Mouse (Mus musculus) layer of hippocampus, adult 11-12 months (tissue): ENCODE data around the gene Fndc11.

Experiments used
- DNase-seq: peaks from one replicate; pipeline ENCODE4 v3.0.0; 2022; ENCODE audit warnings: low spot score

The Fndc11 gene

DNA sequence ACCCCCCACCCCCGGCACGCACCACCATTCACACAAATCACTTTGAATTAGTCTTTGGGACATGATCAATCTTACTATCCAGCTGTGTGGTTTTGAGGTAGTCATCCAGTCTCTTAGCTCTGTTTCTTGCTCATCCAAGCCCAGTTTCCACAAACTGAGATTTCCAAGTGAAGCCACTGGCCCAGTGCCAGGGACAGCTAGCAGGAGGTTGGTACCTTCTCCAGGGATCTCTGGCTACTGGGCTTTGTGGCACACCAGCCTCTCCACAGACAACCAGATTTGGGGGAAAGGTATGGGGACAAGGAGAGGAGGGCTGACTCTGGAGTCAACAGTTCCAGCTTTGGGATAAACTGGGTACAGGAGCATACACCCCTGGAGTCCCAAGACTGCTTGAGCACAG lies 548 bp downstream of the Fndc11 start:
- no peak for DNase-seq

GRCm38 (mm10) chr2:181224994-181225393 lies 5.2 kb downstream of the Fndc11 start:
- no peak for DNase-seq

DNA sequence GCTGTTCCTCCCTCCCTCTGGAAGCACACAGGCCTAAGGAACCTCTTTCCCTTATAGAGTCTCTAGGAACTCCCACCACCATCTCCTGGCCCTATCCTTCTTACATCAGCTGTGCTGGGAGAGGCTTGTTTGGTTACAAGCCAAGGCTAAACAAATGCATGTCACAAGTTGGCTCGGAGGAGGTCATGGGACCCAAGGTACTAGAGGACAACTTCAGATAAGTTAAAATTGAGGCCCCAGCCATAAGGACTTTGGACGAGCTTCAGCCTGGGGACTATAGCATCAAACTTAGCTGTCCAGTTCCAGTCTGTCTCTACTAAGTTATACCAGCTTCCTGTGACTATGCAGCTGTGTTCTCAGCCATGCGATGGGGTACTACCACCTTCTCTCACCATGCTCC lies 7.3 kb downstream of the Fndc11 start:
- no peak for DNase-seq

DNA sequence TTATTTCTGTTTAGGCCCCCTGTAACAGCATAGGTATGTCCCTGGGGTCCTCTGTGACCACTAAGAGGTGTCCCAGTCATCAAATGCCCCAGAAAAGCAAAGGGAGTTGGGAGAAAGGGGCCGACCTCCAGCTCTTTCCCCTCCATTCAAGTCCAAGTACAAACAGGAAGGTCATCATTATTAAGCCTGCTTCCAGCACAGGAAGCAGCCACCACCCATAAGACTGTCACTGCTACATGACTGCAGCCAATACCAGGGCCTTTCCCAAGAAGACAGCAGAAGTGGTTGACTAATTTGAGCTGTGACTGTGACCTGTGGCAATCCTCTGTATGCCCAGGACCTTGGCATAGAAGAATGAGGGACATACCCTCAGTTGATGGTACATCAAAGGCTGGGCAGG lies 8.5 kb downstream of the Fndc11 start:
- no peak for DNase-seq

DNA sequence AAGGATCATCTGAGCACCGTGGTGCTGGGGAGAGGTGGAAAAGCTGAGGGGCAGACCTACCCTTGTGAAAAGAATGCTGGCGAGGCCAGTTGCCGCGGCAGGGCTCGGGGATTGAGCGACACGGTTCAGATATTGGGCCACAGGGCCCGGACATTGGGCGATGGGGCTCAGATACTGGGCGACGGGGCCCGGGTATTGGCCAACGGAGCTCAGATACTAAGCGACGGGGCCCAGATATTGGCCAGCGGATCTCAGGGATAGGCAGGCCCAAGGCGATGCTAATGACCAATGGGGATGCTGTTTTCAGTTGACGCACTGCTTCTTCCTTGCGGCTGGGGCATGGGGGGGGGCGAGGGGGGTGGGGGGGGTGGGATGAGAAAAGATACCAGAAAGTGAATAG lies 11.4 kb downstream of the Fndc11 start:
- DNase-seq, result no peak

DNA sequence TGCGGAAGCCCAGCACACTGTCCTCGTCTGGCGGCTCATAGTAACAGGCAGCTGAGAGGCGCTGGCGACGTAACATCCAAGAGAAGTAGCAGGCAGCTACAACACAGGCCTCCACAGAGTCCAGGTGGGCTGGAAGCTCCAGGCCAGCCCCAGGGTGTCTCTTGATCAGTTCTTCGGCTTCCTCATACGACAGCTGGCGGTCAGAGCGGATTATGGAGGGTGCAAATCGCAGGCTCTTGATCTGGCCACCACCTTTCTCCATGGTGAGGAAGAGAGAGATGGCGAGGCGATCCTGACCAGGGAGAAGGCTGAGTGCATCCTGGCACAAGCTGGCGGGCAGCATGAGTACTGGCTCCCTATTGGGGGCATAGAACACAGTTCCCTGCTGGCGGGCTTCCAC lies 13.6 kb downstream of the Fndc11 start:
- no peak for DNase-seq

DNA sequence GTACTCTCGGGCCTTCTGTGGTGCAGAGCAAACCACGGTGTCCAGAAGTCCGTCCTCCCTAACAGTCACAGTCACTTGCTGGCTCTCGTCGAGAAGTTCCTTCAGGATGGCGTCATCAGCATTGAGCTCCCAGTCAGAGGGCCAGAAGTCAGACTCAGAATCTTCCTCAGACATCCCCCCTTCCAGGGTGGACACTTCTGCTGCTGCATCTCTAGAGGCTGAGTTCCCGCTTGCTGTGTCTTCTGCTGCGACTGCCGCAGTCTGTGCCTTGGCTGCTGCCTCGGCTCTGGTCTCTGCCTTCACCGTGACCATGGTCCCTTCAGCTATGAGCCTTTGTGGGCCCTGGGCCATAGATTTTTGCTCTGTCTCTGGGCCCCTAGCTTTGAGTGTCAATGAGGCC lies 14.9 kb downstream of the Fndc11 start:
- DNase-seq, result no peak

GRCm38 (mm10) chr2:181235681-181236566 lies 16.1 kb downstream of the Fndc11 start:
- no peak for DNase-seq

DNA sequence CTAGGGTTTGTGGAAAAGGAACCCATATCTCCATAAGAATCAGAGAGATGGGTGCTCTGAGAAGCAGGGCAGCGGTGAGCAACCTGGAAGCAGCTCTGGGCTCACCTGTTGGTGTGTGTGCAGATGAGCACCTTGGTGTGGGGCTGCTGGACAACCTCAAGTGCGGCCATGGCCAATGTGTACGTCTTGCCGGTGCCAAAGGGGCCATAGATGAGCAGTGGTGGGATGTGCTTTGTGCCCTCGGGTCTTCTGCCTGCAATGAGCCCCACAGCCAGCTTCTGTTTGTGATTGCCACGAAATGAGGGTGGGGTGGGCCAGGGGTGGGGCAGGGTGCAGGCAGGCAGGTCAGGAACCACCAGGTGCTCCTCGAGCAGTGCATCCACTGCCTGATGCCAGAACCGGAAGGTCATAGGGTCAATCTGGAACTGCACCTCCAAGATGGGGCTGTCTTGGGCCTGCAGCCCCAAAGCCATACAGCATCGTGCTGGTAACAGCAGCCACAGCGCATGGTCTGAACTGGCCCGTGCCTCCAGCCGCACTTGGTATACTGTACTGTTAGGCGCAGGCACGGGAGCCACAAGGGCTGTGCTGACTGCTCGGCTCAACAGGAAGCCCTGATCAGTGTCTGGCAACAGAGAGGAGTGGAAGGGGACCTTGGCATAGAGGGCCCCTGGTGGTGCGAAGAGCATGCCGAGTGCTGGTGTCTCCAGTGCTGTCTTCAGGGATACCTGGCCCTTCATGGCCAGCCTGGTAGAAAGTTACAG lies 17.6 kb downstream of the Fndc11 start:
- no peak for DNase-seq

- no peak for DNase-seq
Measured at GRCm38 (mm10) chr2:181238091-181238610, 18.3 kb downstream of the Fndc11 start.

DNA sequence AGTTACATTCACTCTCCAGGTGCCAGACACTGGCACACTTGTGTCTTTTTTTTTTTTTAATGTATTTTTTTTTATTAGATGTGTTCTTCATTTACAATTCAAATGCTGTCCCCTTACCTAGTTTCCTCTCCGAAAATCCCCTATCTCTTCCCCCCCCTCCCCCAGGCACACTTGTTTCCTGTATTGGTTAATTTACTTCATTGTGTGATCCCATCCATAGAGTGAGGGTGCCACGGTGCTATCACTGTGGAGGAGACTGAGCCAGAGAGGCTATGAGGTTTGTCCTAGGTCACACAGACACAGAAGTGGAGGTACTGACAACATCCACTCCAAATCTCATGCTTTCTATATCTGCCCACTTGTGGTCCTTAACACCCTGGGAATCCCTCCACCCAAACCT lies 19.0 kb downstream of the Fndc11 start:
- no peak for DNase-seq

DNA sequence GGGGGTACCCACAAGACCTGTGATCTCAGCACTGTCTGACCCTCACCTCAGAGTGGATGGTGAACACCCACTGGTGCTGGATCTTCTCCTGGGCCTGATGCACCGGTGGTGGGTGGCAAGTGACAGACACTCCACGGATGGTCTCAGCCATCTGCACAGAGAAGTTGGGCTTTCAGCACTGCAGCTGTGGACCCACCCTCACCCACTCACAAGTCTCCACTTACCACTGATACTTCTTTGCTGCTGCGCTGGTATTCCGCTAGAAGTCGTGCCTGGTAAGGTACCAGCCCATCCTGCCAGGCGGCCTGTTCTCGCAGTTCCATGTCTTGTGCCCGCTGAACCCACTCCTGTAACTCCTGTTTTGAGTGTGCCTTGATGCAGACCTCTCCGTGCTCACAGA lies 19.4 kb downstream of the Fndc11 start:
- no peak for DNase-seq

DNA sequence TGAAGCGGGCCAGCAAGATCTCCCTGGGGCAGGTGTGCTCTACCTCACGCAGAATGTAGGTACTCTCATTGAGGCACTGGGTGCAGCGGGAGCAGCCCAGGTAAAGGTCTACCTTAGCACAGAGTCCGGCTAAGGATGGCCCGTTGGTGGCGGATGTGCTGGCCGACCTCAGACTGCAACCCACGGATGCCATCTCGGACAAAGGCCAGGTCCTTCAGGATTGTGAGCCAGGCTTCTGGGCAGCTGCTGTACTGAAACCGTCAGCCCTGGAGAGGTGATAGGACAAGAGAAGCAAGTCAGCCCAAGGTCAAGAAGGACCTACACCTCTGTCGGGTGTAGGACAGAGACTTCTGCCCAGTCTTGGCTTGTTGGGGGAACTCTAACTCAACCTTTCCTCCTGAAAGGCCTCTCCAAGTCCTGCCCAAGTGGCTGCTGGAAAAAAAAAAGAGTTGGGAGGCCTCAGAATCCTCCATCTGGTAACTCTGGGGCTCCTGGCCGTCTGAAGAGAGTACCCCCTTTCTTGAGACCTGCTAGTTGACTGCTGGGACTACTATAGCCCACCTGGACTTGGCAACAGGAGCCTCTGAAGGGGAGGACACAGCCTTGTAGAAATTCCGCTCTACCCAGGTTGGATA lies 21.1 kb downstream of the Fndc11 start:
- no peak for DNase-seq

- DNase-seq, result no peak
Measured at GRCm38 (mm10) chr2:181241602-181242313, 21.9 kb downstream of the Fndc11 start, which contains the start of gene Helz2. Helz2 (minus strand) TSS chr2:181242027.

- DNase-seq, result no peak
Measured at GRCm38 (mm10) chr2:181242314-181242665, 22.5 kb downstream of the Fndc11 start.

GRCm38 (mm10) chr2:181243706-181244394 lies 24.0 kb downstream of the Fndc11 start:
- no peak for DNase-seq

- DNase-seq, result no peak
Measured at GRCm38 (mm10) chr2:181245031-181245430, 25.2 kb downstream of the Fndc11 start.

GRCm38 (mm10) chr2:181249217-181249616 lies 29.4 kb downstream of the Fndc11 start:
- no peak for DNase-seq

DNA sequence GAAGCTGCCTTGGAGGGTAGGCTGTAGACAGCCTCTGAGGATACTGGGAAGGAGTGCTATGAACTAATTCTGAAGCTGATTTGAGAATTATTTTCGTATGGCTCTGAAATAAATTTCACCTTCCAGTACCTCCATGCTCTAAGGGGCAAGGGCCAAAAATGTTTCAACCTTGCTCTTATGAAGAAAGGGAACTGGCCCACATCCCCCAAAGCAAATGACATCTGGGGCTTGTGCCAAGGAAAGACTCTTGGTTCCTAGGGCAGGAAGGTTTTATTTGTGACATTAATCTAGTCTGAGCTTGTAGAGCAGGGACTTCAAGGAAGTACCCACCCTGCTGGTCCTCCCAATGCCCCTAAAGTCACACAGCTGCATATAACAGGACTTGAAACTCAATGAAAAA lies 32.0 kb downstream of the Fndc11 start:
- no peak for DNase-seq

GRCm38 (mm10) chr2:181253248-181253647 lies 33.4 kb downstream of the Fndc11 start:
- no peak for DNase-seq

DNA sequence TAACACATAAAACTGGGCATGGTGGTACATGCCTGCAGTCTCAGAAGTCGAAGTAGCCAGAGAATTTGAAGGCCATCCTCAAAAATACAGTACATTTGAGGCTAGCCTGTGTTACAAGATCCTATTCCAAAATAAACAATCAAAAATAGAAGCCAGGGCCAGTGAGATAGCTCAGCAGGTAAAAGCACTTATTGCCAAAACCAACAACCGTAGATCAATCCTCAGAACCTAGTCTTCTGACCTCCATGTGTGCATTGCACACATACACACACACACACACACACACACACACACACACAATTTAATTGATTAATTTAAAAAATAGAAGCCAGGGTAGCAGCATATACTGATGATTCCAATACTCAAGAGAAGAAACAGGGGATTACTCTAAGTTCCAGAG lies 47.0 kb downstream of the Fndc11 start:
- DNase-seq, result no peak
